Mouse (Mus musculus) liver, embryonic 14.5 days (tissue): Measurements from ENCODE around the gene Oscar. TPM values are rescaled to one million over a fixed set of nuclear protein-coding genes. Genes with fewer than 3 reads are reported as not detected.

ENCODE experiments used
- ATAC-seq: fragments of 200-750 bp; cut with Nextera tagmentation; 2 replicates; pipeline ENCODE4 v1.8.0; 2017; ENCODE audit warnings: moderate number of reproducible peaks, mild to moderate bottlenecking, moderate library complexity; ENCODE audit not compliant: insufficient read depth
- DNase-seq, 3 experiments: peaks; one replicate each; pipeline ENCODE4 v3.0.0-alpha.2; 2012 to 2013; ENCODE audit warnings: low read depth in 3 of 3, low spot score in 3 of 3
- H3K27ac ChIP-seq: fragments of 300-500 bp; sonication (generic); 2 replicates; pipeline ENCODE4 v1.5.1; 2014; ENCODE audit warnings: moderate library complexity, mild to moderate bottlenecking, control low read depth, inconsistent platforms
- H3K27me3 ChIP-seq: fragments of 300-500 bp; sonication (generic); 2 replicates; pipeline ENCODE4 v1.6.1; 2014; ENCODE audit warnings: mild to moderate bottlenecking, low read length, moderate library complexity; ENCODE audit not compliant: control insufficient read depth, insufficient read depth
- H3K36me3 ChIP-seq: fragments of 300-500 bp; sonication (generic); replicated peaks from 2 replicates; pipeline ENCODE4 v1.6.1; 2014; ENCODE audit warnings: low read depth; ENCODE audit not compliant: control insufficient read depth, insufficient read depth
- H3K4me1 ChIP-seq, 2 experiments: fragments of 200-500 bp in 1 of 2; fragments of 300-500 bp in 1 of 2; sonication (generic) in 1 of 2; replicated peaks; 2 replicates each; pipeline ENCODE4 v1.6.1; 2012 to 2014; ENCODE audit warnings: antibody characterized with exemption in 1 of 2, inconsistent platforms in 1 of 2, low read length in 1 of 2; ENCODE audit not compliant: control insufficient read depth in 2 of 2, insufficient read depth in 2 of 2
- H3K4me2 ChIP-seq: fragments of 300-500 bp; sonication (generic); 2 replicates; pipeline ENCODE4 v1.6.1; 2014; ENCODE audit warnings: low read depth, mild to moderate bottlenecking, control low read depth, moderate library complexity
- H3K4me3 ChIP-seq, 2 experiments: fragments of 200-500 bp in 1 of 2; fragments of 300-500 bp in 1 of 2; sonication (generic) in 1 of 2; 2 replicates each; pipeline ENCODE4 v1.5.1; 2012 to 2014; ENCODE audit warnings: low read depth in 2 of 2, low read length in 2 of 2, mild to moderate bottlenecking in 2 of 2, control low read depth in 1 of 2, inconsistent platforms in 1 of 2, moderate library complexity in 1 of 2; ENCODE audit not compliant: insufficient read depth in 1 of 2
- H3K9ac ChIP-seq: fragments of 300-500 bp; sonication (generic); replicated peaks from 2 replicates; pipeline ENCODE4 v1.6.1; 2014; ENCODE audit warnings: mild to moderate bottlenecking, control low read depth, moderate library complexity
- H3K9me3 ChIP-seq: fragments of 300-500 bp; sonication (generic); 2 replicates; pipeline ENCODE4 v1.6.1; 2016; ENCODE audit warnings: low read length, mixed read lengths; ENCODE audit not compliant: control insufficient read depth
- CTCF ChIP-seq: IDR thresholded peaks from 2 replicates; pipeline ENCODE4 v1.5.1; 2016; ENCODE audit warnings: antibody characterized with exemption, low read depth, control low read depth
- EP300 ChIP-seq: IDR thresholded peaks from 2 replicates; pipeline ENCODE4 v1.6.1; 2016; ENCODE audit warnings: antibody characterized with exemption, low read depth
- WGBS: fragments of 180-500 bp; shearing (Covaris S2); extraction: QIAGEN DNeasy Blood & Tissue Kit; methylation state at CpG from one replicate; pipeline ENCODE4 v1.1.7; 2014; ENCODE audit not compliant: insufficient replicate concordance; 5-methylcytosine and 5-hydroxymethylcytosine counted together
- polyA plus RNA-seq, 2 experiments: library from polyadenylated mRNA; depleted of rRNA in 1 of 2; stranded (reverse) in 1 of 2; unstranded in 1 of 2; fragments of >200 nt; fragmentation: Nextera tagmentation in 1 of 2; extraction: Ambion mirVana in 1 of 2; gene quantifications; 2 replicates each; pipeline versions ENCODE4 v1.2.1 to v1.2.3; 2012 to 2014

Gene Oscar
- polyA plus RNA-seq (2012; rRNA removed) (0.03 and 0.06 TPM in 2 replicates), polyA plus RNA-seq (2014; fragmentation: Nextera tagmentation; extraction: Ambion mirVana) (not detected in 2 replicates)

DNA sequence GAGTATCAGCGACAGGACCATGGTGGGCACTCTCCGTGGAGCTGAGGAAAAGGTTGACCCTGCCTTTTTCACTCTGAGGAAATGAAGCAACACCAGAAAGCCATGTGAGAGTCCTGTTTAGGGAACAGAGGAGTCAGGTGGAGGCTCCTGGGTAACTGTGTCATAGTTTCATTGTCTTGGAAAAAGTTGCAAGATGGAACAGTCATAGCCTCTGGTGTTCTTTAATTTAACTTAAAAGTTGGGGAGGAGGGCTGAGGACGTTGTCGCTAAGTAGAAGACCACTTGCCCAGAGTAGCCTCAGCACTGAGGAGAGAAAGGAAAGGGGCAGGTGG lies at the start of gene Oscar:
TSS of gene Oscar (minus strand) at position 101 of the 332 bp plus-strand sequence.
- Histone ChIP-seq H3K27me3 (no peaks in the 10 kb centered on the region), H3K27ac (no peak within 1 kb of the TSS), H3K9me3 (no peaks in the 10 kb centered on the region), H3K36me3 (peaks cover 7% of the 10 kb centered on the region), H3K9ac (no peak within 1 kb of the TSS; the same call in 1 of the 2 replicates), H3K4me1 (peaks cover 6% of the 10 kb centered on the region in 2 experiments), H3K4me2 (peak within 1 kb of the TSS; percentile 72), H3K4me3 (peak within 1 kb of the TSS; percentile 86 to 92)
- DNase-seq (no peak), ATAC-seq (no peak)
- TF ChIP-seq EP300: no peak
- TF ChIP-seq CTCF: no peak
- WGBS: 60% methylated on average over 4 of the region's 4 CpGs

DNA sequence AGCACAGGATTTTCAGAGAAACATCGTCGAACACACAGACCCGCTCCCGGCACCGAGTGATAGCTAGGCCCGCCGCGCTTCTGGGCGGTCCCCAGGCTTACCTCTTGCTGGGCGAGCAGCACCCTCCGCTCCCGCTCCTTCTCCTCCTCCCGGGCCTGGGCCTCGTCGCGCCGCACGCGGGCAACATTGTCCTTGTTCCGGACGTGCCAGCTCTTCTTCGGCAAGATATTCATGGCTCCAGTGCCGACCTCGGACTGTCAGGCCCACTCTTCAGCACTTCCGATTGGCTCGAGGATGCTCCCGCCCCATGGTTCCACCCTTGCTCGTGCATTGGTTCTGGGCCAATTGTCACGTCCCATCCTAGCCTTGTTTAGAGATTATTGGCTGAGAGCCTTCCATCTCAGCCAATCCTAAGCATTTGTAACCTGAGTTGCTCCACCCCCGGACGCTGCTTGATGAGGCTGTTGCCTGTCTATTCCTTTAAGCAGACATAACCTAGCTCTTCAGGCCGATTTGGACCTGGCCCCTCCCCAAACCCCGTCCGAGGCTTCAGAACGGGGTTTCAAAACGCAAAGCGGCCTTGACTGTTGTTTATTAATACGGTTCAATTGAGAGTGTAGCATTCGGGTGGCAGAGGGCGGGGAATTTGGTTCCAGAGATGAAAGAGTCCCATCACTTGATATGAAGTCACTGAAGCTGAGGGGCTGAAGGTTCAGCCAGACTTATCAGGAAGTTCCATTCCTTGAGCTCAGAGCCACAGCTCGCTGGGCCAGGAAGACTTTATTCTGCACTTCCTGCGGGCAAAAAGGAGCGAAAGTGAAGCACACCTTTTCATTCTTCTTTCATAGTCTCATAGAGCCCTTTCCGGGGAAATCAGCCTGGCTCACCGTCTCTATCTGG lies 49.5 kb upstream of the Oscar start, which contains the start of gene Leng1:
TSS of gene Leng1 (minus strand) at position 626 of the 900 bp plus-strand sequence.
- ATAC-seq: peak; percentile 98
- peak within 1 kb of the TSS; percentile 77 for H3K9ac ChIP-seq
- peak within 1 kb of the TSS; percentile 78 to 79 for H3K4me3 ChIP-seq
- peak within 1 kb of the TSS; percentile 96 for H3K4me2 ChIP-seq
- no peaks in the 10 kb centered on the region for H3K9me3 ChIP-seq
- H3K4me1 ChIP-seq: peaks cover 20 to 22% of the 10 kb centered on the region in 2 experiments
- 2% methylated on average over 45 of the region's 45 CpGs for WGBS
- TF ChIP-seq EP300: 0 out of 2 replicates have a peak, but pooled peaks have one; percentile 27
- TF ChIP-seq CTCF: no peak
- peak within 1 kb of the TSS; percentile 79 for H3K27ac ChIP-seq
- H3K36me3 ChIP-seq: peaks cover 23% of the 10 kb centered on the region
- DNase-seq: peak; percentile 97 to 98 (median 98)
- H3K27me3 ChIP-seq: no peaks in the 10 kb centered on the region

DNA sequence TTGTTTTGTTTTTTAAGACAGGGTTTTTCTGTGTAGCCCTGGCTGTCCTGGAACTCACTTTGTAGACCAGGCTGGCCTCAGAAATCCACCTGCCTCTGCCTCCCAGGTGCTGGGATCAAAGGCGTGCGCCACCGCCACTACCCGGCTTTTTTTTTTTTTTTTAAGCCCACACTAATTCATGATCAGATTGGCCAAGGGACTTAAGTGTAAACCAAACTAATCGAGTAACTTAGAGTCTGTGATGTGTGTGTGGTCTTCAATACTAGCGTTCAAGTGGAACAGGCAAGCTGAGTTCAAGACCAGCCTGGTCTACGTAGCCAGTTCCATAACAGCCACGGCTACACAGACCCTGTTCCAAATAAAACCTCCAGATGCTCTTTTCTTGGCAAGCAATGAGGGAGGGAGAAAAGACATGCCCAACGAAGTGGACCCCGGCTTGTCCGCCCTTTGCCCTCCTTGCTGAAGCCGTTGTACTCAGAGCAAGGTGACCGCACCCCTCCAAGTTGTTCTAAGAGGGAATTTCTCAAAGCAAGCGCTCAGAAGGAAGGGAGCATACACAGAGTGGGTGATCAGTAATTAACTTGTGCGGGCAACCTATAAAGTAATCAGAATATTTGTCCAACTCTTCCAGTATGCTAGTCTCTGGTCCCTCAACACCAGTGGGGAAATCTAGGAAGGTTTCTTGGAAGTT lies 48.7 kb upstream of the Oscar start:
- Histone ChIP-seq H3K4me1 (peaks cover 20 to 22% of the 10 kb centered on the region in 2 experiments), H3K9me3 (no peaks in the 10 kb centered on the region), H3K9ac (peak overlapping the region; percentile 77), H3K4me2 (peak overlapping the region; percentile 96), H3K27me3 (no peaks in the 10 kb centered on the region), H3K36me3 (peaks cover 31% of the 10 kb centered on the region), H3K27ac (peak overlapping the region; percentile 79), H3K4me3 (peak overlapping the region; percentile 78 to 79)
- no peak for TF ChIP-seq CTCF
- no peak for TF ChIP-seq EP300
- ATAC-seq: peak; percentile 42; the same call in 1 of the 2 replicates
- WGBS: 20% methylated on average over 15 of the region's 15 CpGs
- peak in 1 of 3 experiments; percentile 32 for DNase-seq

DNA sequence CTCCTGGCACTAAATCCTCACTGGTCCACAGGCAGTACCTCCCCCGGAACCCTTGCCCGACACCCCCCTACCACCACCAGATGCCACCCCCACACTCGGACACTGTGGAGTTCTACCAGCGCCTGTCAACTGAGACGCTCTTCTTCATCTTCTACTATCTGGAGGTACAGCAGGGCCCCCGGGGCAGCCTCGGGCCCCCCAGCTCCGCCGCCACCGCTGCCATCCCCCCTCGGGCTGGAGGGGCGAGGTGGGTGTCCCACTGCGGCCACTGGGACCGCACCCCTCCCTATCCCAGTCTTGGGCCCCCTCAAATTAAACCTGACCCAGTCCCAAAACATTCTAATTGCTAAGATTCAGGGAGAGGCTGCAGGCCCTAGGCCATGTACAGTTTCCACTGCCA lies 42.6 kb upstream of the Oscar start:
- Histone ChIP-seq H3K9ac (no peak overlapping the region), H3K4me1 (peaks cover 0 to 1% of the 10 kb centered on the region in 2 experiments; a peak in 1 of 4 replicates), H3K27me3 (no peaks in the 10 kb centered on the region), H3K4me3 (no peak overlapping the region), H3K27ac (no peak overlapping the region), H3K9me3 (no peaks in the 10 kb centered on the region), H3K4me2 (no peak overlapping the region), H3K36me3 (peaks cover 92% of the 10 kb centered on the region)
- TF ChIP-seq CTCF: no peak
- no peak for TF ChIP-seq EP300
- DNase-seq: no peak
- no peak for ATAC-seq
- 88% methylated on average over 14 of the region's 14 CpGs for WGBS
